Mouse (Mus musculus) frontal cortex, adult (tissue): ENCODE data around the gene Mex3d.
"Not testable (repeated sequence)": the region's sequence is repeated elsewhere in the genome, so short reads cannot be mapped to it uniquely, and the experiment has no call there.

Experiments used
- ATAC-seq: cut with Nextera tagmentation; 2 replicates; pipeline ENCODE4 v1.9.2; 2017; ENCODE audit warnings: mild to moderate bottlenecking, moderate library complexity, mixed read lengths; ENCODE audit not compliant: low TSS enrichment

The Mex3d gene

DNA sequence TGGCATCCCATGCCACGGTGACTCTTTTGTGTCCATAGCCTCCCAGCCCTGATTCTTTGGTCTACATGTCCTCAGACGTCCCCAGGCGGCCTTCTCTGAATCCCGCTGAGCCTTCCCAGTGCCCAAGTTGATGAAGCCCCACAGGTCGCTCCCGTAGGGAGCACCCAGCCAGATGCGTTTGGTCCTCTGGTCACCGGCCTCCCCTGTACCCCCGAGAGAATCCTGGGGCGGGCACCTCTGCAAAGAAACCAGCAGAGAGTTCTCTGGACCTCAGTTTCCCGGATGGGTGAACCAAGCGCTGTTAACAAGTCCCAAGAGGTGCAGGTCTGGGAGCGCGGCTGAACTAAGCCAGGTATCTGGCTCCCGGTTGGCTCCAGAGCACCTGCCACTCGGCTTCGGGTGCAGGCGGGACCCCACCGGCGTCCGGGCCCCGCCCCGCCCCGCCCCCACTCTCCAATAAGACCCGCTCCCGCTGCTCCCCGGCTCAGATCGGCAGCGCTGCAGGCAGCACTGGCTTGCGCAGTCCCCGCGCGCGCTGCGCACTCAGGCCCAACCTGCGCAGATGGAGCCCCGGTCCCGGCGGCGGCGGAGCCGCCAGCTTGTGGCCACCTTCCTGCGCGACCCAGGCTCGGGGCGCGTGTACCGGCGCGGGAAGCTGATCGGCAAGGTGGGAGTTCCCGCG, 31.3 kb downstream of the Mex3d start, which contains the start of gene Plk5:
Plk5 (plus strand) TSS at position 459 of the 682 bp plus-strand sequence.
- ATAC-seq = no peak

DNA sequence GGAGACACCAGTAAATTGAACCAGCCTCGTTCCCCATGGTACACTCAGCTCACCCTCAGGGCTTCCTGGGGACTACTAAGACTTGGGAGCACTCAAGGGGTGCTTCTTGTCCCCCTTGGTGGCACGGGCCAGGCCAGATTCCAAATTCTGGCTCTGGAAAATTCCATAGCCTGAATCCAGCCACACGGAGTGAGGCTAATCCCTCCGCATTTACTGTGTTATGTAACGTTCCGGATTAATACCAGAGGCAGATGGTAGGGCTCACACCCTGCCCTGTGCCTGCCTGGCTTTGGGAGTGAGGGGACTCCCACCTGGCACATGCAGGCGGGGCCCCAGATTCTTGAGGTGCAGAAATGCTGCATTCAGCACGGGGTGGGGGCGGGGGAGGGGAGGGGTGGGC, 32.0 kb downstream of the Mex3d start:
- ATAC-seq = no peak

DNA sequence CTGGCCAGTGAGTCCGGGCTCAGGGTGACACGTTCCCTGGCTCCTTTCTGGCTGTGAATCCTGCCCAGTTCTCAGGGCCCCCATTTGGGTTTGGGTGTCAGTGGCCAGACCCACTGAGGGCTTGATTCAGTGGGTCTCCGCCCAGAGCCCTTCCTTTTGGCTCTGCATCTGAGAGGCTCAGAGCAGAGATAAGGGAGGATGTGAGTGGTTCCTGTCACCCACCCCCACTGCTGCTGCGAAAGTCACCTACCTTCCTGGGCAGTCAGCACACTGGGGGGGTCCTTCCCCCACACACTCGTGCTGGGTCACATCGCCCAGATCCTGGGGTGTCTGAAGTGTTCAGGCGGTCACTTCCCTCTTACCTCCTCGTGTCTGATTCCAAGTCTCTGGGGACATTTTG, 34.7 kb downstream of the Mex3d start:
- ATAC-seq = no peak

DNA sequence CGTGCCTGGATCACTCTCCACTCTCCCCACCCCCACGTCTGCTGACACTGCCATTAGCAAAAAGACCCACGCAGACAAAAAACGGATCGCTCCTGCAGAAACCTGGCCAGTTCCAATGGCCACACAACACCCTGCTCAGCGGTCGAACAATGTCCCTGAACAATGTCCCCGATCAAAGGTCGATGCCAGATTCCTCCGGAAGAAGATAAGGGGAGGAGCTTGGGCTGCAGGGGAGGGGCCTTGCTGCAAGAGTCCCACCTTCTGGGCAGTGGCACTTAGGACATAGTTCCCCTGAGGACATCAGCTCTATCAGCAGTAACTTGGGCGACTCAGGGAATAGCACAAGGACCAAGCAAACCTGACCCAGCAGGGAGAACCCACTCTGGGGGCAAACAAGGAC, 35.6 kb downstream of the Mex3d start:
- ATAC-seq = no peak

DNA sequence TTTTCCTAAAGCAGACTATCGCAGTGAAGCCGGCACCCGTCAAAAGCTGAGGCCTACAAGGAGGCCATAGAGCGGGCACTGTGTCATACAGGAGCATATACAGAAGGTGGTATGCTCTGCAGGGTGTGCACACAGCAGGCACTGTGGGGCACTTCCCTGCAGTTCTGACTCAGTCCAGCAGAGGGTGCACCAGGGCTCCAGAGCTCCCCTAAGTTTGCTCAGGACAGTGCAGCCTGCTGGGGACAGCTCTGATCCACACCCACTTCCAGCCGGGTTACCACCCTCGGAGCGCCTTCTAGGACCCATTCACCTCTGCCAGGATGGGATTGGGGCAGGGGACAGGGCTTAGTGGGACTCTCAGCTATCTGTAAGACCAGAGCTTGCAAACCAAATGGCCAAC, 37.2 kb downstream of the Mex3d start:
- ATAC-seq = peak; percentile 82

DNA sequence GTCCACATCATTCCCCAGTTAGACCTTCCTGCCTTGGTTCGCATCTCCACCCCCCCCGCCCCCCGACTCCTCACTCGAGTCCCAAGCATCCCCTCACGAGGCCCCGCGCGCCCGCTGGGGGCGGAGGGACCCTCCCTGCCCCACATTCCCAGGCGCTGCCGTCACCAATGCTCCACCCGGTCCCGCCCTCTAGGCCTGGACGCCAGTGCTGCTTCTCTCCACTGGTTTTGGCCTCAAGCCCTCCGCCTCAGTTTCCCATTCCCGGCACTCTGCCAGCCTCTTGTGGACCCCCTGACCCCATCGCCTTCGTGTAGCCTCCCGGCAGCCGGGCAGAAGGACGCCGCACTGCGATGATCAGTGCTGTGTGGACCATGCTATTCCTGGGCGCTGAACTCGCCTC, 38.5 kb downstream of the Mex3d start:
- no peak for ATAC-seq

DNA sequence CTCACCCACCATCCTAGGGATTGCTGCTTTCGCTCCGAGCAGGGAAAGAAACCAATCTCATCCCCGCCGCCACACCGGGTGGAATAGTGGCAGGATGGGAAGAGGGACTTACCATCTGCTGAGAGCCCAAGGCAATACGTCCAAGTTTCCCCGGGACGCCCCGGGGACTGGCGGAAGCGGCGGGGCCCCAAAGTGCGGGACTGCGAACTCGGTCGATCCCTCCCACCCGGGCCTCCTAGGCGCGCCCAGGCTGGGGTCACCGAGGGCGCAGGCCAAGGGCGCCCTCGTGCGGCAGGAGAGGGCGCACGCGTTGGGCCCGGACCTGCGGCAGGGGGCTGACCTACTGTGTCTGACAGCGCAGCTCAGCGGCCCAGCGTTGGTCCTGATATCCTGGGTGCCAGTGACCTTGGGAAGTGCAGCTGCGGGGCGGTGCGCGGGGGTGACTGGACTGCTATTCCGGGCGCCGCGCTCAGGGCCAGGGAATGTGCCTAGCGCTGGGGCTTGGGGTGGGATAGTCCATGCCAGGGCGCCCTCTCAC, 39.1 kb downstream of the Mex3d start, which contains the start of gene Adamtsl5:
Adamtsl5 (minus strand) TSS at position 169 of the 538 bp plus-strand sequence.
- ATAC-seq = no peak

DNA sequence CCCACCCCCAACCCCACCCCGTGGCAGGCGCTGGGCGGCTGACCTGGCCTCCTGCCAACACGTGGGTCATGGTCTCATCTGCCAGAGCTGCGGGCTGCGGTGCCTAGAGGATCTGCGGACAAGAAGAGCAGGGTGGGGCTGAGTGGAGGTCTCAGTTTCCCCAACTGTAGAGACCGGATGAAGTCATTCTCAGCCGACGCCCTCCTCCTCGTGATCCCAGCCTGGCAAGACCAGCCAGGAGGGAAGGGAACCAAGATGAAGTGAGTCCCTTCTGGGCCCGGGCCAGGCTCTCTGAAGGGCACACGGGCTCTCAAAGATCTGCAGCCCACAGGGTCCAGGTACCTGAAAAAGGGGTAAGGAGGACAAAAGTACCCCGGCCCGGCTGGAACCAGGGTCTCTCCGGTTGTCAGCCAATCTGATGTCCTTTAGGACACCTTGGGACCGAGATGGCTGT, 39.9 kb downstream of the Mex3d start:
- ATAC-seq = no peak

DNA sequence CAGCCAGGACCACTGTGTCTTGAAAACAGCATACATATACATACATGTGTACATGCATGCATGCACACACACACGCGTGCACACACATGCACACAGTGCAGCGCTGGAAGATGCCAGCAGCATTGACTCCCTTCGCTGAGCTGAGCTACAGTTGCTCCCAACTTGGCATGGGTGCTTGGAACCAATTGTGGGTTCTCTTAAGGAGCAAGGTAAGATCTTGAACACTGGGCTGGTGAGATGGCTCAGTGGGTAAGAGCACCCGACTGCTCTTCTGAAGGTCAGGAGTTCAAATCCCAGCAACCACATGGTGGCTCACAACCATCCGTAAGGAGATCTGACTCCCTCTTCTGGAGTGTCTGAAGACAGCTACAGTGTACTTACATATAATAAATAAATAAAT, 41.5 kb downstream of the Mex3d start:
- ATAC-seq = not testable (repeated sequence)

DNA sequence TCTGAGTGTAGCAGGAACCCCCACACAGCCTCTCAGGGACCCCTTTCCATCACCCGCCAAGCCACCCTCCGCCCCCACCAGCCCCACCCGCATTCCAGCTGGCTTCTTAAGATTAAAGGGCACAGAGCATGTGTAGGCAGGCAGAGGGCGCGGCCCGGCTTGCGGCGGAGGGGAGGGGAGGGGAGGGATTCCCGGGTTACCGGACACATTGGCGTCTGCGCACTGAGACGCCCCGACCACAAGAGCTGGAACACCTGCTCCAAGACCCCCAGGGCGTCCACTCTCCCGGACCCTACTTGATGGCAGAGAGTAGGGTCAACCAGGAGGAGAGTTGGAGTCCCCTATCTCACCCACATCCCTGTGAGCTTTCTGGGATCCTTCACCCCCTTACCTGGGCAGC, 42.3 kb downstream of the Mex3d start:
- no peak for ATAC-seq

DNA sequence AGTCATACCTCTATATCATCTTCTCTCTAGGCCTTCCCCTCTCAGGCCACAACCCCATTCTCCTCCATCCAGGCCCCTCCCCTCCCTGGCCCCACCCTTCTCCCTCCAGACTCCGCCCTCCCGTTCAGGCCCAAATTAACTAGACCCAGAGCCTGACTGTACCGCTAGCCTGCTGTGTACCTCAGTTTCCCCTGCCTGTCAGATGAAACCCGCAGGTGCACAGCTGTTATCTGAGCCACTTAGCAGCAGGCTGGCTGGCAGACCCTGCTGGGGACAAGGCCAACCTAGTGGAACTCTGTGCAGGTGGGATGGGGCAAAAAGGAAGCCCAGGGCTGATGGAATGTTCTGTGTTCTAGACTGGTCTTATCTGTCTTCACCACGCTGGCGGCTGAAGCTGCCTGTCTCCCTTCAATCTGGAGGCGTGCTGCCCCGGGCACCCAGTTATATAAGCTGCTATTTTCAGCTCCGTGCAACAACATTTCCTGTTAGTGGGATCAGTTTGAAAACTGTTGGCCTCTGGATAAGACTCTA, 43.3 kb downstream of the Mex3d start:
- no peak for ATAC-seq

DNA sequence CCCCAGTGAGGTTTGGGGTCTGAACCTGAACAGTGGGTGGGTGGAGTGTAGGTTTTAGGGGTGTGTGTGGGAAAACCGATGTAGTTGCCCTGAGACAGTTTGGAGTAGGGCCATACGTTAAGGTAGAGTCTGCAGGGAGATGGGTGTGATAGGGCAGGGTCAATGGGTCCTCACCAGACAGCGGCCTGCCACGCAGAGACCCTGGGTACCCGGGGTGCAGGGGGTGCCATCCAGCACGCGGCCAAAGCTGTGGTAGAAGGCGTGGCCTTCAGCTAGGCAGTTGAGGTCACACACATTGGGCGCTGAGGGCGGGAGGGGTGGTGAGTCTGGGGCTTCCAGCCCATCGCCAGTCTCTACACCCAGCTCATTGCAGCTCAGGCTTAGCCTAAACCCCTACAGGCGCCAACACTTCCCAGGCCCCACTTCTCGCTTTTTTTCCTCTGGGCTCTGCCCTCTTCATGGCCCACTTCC, 44.0 kb downstream of the Mex3d start:
- ATAC-seq = no peak

DNA sequence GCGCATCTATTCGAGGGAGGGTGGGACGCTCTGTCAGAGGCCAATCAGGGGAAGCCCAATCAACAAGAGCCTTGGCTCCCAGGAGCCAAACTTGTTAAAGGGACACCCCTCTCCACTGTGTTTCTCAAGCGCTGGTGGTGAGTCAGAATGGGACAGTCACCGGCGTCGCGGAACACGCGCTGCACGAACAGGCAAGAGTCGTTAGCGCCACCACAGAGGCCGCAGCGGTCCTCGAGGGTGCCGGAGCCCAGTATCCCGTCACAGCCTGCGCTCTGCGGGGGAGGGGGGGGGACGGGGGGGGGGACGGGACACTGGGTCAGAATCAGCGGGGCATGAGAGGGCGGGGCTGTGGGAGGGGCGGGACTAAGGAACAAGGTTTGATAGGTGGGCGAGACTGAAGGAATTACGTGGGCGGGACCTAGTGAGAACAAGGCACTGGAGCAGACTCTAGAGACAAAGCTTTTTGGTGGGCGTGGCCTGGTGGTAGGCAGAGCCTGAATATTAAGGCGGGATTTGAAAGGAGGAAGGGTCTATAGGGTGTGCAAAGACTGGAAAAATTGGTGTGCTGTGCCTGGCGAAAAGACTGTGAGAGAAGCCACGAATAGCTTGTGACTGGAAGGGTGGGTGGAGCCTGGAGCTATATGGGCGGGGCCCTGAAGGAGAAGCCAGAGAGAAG, 44.6 kb downstream of the Mex3d start:
- ATAC-seq = 0 out of 2 replicates have a peak, but pooled peaks have one; percentile 13

DNA sequence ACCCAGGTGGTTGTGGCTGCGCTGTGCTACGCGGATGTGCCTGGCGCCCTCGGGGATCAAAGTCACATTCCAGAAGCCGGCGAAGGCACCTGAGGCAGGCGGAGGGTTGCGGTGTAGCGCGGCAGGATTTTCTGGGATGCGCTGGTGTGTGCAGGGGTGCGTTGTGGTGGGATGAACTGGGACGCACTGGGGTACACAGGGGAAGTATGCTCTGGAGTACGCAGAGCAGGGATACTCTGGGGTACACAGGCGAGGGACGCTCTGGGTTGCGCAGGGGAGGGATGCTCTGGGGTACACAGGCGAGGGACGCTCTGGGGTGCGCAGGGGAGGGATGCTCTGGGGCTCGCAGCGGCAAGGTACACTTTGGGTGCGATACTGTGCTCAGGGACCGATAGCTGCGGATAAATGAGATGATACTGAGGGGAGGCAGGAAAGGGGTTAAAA, 45.1 kb downstream of the Mex3d start:
- ATAC-seq = 0 out of 2 replicates have a peak, but pooled peaks have one; percentile 7

DNA sequence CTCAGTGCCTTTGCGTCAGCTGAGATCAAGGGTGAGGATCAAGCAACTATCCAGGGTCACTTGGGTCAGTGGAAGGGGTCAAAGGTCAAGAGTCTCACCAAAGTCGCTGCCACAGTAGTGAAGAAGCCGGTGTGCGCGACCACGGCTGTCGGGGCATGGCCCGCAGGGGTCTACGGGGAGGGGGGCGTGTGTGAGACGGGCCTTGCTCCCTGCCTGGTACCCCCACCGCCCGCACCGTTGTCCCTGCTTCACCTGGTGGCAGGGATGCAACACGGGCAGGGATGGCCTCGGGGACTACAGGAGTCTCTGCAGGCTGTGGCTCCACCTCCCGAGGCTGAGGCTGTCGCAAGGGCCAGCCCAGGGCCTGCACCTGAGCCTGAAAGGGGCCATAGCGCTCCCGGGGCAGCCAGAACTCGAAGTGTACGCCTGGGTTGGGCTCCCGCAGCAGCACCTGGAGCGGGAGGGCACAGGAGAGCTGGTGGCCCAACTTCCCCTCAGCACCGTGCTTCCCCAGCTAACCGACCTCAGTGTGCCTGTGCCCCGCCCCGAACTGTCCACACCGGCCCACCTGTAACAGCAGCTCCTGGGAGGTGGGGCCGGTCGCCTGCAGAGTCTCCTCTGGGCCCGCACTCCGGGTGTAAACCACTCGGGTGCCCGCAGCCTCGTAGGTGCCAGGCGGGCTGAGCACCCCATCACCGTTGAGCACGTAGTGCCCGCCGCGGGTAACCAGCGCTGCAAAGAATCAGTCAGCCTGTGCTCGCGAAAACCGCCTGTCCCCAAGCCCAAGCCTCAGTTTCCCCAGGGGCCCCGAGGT, 45.8 kb downstream of the Mex3d start:
- ATAC-seq = no peak

DNA sequence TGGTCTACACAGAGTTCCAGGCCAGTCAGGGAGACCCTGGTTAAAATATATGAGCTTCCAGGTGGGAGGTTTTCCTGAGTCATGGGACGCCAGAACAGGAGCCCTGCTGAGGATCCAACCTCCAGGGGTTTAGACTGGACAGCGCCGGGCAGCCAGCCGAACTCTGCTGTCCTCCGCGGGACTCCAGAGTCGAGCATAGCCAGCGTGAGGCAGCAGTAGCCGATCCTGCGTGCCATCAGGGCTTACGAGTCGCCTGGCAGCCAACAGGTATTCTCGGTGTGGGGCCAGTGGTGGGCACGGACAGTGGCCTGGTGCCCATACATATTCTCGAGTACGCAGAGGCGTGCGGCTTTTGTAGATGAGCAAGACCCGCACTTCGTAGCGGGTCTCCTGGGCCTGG, 46.4 kb downstream of the Mex3d start:
- ATAC-seq = no peak

DNA sequence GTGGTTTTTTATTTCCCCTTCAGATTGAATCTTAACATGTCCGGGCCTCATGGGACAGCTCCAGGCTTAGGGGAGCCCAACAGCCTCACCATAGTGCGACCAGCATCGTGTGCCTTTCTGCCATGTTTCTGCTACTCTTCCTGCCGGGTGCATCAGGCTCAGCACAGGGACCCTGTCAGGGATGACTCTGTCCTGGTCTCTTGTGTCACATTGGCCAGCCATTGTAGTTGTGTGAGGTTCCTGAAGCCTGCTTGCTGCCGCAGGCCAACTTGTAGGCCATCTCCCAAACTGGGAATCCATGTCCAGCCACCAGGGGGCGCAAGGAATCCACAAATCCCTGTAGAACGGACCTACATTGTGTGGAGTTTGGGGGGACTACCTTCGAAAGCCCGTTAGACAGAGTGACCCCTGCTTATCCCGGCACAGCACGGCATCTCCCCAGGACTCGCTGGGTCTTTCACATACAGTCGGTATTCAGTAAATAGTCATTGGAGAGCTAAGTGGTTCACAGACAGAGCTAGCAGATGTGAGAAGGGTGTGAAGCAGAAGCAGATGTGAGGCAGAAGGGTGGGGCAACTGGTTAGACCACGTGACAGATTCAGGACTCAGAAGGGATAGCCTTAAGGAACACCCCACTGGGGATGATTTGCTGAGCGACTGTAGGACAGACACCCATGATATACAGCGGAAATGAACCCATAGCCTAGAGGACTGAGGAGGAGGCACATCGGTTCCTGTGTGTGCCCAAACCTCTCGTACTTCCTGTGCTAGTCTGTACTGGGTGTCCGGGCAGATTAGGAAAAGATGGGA, 47.3 kb downstream of the Mex3d start:
- ATAC-seq = peak; percentile 56; the same call in 1 of the 2 replicates

DNA sequence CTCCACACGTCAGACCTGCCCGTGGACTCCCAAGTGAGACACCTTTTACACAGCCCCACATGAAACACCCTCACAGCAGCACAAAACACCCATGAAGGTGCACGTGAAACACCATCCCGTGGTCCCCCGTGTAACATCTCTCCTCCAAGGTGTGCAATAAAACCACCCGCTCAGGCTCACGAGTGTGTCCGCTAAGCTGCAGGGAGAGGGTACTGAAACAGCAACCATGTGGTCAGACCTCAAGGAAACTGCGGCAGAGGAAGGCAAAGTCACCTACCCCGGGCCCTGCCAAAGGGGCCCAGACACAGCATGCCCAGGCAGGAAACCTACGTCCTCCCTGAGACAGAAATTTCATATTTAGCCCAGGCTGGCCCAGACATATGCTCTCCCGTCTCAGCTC, 51.2 kb downstream of the Mex3d start:
- ATAC-seq = no peak

DNA sequence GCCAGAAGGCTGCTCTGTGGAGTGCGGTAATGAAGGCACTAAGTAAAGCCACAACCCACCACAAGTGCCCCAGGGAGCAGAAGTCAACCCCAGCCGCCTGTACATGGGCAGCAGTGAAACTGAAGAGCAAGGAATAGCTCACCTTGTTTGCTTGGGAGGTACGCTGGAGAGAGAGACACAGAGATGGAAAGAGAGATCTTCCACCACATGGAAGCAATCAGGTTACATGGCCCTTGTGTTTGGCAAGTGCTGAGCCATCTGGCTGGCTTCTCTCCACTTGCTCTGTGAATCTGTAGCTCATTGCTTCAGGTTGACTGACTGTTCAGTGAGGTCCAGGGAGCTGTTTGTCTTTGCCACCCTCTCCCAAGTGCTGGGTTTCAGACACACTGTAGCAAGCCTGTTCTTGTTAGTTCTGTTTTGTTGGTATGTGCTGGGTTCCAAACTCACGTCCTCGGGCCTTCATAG, 54.9 kb downstream of the Mex3d start:
- ATAC-seq = no peak

DNA sequence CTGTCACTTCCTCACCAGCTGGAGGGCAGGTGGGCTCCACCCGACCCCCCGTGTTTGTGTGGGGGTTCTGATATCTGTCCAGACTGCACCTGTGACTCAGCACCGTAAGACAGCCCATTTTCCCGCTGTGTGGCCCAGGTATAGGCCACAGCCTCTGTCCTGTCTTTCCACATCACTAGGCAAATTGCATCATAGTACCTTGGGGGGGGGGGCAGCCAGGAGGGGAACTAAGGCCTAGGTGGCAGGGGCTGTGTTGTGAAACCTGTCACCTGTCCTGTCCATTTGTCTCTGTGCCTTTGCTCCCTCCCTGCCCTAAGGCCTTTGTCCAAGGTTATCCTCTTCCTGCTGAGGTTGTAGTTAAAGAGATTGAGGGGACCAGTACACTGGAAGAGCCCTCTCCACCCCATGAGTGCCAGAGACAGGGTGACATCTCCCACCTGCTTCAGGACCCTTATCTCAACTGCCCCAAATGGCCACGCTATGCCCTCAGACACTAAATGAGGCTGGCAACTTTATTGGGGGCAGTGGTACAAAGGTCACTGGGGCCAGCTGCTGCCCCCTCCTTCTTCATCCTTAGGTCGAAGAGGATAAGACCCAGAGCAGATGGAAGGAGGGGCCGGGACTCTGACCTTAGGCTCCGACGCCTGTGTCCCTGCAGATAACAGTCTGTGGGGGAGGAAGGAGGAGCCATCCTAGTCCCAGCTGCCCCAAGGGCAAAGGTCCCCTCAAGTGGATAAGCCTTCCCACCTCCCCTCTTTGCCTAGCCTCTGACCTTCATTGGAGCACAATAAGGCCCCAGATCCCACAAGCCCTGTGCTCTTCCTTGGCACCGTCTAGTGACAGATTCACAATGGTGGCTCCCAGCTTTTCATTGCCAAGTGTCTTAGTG, 55.6 kb downstream of the Mex3d start:
- ATAC-seq = no peak
